Mouse (Mus musculus): ENCODE measurements around the gene Fto.

Gene Fto

DNA sequence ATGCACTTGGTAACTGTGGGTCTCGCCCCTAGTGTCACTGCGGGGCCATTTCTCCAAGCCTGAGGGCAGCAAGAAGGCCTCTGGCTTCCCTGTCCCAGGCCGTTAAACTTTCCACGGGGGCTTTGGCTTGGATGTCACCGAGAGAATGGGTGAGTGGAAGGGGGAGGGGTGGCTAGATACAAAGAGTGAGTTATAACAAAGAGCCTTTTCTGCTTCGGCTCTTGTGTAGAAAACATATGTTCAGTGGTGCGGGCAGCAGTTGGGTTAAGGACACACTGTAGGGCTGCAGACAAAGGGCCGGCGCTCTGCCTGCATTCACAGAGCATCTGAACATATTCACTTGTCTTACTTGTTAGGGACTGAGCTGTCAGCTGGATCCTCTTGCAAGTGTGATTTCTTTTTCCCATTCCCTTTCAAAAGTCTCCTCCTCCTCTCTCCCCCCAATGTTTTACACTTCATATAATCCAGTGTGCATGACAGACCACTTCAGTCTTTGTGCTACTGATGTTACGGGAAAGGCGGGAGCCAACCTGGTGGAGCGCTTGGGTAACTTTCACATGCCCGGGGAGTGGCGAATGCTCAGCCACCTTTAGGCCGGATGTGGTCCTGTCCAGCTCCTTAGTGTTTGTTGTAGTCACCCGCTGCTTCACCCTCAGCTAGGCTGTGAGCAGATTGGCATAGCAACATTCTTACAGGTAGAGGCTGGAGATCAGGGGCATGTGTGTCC lies 201.6 kb downstream of the Fto start:
- in situ Hi-C loops (cut with MboI, MseI): loop anchor here (25.0 kb wide), 1 partner anchor 522 kb away; no protein-coding TSS in a partner anchor

DNA sequence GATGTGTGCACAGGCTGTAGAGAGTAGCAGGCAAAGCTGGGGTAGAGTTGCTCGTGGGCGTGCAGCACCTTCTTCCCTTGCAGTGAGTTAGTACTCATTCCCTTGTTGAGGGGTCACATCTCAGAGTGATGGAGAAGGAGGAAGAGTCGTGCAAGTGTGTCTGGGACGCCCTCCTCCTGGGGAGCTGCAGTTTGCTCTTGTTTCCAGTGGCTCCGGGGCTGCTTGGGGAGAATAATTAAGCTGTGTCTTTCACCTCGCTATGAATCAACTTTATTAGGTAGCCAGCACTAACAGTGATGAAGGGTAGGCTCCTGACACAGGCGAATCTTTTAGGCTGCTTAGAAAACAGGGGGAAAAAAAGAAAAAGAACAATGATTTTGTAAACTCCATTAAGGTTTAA lies 203.1 kb downstream of the Fto start:
- in situ Hi-C loops (cut with MboI, MseI): loop anchor here (25.0 kb wide), 1 partner anchor 521 kb away; no protein-coding TSS in a partner anchor

DNA sequence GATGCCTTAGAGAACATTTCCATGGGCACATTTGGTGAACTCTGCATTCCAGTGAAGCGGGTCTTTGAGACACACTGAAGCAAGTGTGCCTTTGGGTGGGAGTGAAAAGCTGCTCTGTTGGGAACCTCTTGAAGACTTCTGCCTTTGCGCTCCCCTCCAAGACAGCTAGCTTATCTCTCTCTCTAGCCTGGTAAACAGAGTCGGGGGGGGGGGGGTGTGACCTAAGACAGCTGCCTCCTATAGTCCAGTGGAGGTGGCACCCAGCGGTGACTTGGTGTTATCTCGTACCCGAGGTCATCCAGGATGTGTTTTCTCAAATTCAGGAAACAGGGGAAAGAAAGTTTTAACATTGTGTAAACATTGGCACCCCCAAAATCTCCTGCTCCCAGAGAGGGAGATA lies 204.8 kb downstream of the Fto start:
- in situ Hi-C loops (cut with MboI, MseI): loop anchor here (25.0 kb wide), 1 partner anchor 519 kb away; no protein-coding TSS in a partner anchor

DNA sequence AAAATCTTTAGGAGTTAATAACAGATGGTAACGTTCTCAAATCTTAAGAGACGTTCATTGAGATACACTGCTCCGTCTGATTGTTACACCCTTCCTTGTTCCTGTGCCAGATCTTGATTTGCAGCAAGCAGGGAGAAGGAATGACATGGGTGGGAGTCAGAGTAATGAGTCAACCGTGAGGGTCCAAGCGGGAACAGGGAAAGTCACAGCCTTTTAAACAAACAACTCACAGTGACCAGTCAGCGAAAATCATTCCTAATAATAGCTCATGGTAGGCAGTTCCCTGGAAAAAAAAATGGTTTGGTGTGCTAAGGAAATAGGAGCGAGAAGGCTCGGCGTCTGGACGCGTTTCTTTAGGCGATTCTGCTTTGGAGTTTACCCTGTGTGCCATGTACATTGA lies 208.9 kb downstream of the Fto start:
- in situ Hi-C loops (cut with MboI, MseI): loop anchor here (10.0 to 25.0 kb wide), 2 partner anchors 263 to 515 kb away; no protein-coding TSS in a partner anchor

DNA sequence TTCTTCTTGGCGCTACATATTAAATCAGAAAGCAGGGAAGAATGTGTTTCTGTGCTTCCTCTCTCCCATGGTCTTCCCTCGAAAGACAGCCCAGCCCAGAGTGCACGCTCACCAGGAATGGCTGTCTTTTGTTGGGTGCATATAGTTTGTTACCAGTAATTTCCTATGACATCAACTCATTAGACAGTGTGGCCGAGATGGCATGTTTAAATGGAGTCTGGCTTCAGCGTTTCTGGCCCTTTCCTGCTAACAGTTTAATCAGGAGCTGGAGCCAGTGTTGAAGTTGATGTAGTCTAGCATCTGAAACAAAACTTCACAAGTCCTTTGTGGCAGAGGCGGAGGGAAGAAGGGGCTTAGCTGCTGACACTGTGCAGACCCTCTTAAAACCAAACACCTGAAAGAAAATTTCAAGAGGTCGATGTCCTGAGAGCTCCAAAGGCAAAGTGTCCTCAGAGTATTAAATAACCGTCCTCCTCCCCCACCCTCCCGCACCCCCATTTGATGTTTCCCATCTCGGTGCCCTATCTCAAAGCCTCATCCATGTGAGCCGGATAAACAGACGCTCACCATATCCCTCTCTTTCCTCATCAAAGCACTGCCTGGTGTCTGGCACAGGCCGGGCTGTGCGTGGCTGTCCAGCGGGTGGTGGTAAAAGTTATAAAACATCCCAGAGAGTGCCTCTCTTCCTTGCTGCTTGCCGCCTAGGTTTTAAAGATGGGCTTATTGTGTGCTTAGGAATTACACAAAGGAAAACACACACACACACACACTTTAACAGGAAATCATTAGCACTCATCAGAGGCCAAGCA lies 210.9 kb downstream of the Fto start:
- in situ Hi-C loops (cut with MboI, MseI): loop anchor here (10.0 to 25.0 kb wide), 2 partner anchors 261 to 513 kb away; no protein-coding TSS in a partner anchor

DNA sequence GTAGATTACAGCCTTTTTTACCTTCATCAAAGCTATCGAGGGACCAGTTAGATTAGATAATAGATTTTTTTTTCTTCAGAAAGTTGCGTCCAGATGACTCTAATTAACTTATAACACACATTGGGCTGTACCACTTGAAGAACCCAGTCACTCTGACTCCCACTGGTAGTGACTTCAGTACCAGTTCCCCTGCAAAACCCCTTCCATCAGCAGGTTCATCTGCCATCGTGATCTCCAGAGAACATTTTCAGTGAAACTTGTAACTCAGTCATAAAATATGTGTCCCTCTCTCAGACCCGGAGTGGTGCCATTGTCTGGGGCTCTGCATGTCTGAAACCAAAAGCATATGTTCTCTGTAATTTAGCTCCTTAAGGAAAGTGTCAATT lies 211.5 kb downstream of the Fto start:
- in situ Hi-C loops (cut with MboI, MseI): loop anchor here (10.0 to 25.0 kb wide), 3 partner anchors 260 to 812 kb away; no protein-coding TSS in a partner anchor

DNA sequence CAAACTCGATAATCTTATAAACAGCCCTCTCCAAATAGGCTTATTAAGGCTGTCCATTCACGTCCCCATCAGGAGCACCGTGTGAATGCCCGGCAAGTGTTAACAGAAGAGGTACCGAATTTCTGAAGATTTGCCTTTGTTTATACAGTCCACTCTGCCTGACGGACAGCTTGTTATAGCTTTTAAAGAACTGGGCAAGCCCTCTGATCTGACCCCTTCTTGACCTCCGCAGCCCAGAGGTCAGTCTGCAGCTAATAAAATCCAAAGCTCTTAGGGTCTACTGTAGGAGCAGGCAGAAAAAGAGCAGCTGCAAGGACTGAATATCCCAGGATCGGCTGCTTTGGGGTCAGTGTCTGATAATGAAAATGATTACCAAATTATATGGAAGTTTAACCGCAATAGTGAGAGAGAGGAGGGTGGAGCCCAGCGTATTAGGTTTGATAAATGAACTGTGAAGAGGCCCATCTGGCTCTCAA lies 212.1 kb downstream of the Fto start:
- in situ Hi-C loops (cut with MboI, MseI): loop anchor here (10.0 to 25.0 kb wide), 2 partner anchors 259 to 812 kb away; no protein-coding TSS in a partner anchor

DNA sequence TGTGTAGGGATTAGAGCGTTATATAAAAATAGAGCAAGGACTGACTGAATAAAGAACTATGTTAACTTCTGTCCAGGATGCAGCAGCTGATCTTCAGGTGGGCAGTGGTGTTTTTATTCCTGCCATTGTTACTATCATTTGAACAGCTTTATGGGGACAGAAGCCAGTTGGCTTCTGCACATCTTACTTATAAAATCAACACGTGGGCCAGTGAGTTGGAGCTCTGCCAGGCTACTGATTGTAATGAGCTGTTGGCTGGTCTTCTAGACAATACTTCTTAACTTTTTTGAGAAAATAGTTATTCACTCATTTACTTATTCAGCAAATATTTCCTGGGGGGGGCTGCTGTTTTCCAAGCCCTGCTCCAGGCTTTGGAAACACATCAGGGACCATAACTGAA lies 215.6 kb downstream of the Fto start:
- in situ Hi-C loops (cut with MboI, MseI): loop anchor here (10.0 to 25.0 kb wide), 2 partner anchors 256 to 808 kb away; no protein-coding TSS in a partner anchor

DNA sequence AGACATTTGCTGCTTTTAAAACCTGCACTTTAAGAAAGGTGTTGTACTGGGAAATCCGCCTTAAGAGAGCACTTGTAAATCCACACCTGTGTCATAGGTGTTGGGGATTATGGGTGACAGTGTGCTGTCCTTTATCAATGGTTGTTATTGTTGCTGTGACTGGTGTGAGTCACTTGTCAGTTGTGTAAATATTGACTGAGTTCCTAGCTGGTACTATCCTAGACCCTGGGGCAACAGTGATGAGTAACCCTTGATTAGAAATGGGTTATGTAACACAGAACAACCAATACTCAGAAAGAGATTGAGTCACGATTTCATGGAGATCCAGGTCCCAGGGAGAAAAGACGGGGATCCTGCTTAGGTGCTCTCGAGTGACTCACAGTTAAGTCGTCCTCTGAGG lies 216.4 kb downstream of the Fto start:
- in situ Hi-C loops (cut with MboI, MseI): loop anchor here (10.0 to 25.0 kb wide), 2 partner anchors 255 to 808 kb away; no protein-coding TSS in a partner anchor

DNA sequence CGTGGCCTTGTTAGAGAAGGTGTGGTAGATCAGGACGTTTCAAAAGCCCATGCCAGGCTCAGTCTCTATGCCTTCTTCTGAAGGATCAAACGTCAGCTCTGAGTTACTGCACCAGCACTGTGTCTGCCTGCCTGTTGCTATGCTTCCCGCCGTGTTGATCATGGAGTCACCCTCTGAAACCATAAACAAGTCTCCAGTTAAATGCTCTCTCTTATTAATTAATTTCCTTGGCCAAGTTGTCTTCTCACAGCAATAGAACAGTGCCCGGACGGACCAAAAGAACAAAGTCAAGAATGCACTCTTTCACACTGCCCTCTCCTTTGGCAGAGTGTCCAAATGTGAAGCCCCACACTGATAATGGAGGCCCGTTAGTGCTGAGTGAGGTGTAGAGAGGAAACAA lies 217.3 kb downstream of the Fto start:
- in situ Hi-C loops (cut with MboI, MseI): loop anchor here (25.0 kb wide), 1 partner anchor 807 kb away; no protein-coding TSS in a partner anchor

DNA sequence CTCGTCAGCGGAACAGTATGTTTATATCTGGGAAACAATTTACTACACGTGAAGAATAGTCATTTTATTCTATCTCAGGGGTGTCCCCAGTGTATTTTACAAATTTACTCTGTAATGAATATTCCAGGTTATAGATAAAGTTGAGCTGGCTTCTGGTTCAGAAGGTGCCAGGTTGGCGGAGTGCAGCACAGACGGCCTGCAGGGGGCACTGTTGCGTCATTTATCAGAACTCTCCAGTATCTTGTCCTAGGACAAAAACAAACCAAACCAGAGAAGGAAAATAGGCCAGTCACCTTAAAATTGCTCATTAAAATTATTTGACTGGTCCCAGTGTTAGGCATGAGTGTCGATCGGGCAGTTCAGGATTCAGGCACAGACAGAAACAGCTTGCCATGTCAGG lies 218.6 kb downstream of the Fto start:
- in situ Hi-C loops (cut with MboI, MseI): loop anchor here (25.0 kb wide), 1 partner anchor 805 kb away; no protein-coding TSS in a partner anchor

DNA sequence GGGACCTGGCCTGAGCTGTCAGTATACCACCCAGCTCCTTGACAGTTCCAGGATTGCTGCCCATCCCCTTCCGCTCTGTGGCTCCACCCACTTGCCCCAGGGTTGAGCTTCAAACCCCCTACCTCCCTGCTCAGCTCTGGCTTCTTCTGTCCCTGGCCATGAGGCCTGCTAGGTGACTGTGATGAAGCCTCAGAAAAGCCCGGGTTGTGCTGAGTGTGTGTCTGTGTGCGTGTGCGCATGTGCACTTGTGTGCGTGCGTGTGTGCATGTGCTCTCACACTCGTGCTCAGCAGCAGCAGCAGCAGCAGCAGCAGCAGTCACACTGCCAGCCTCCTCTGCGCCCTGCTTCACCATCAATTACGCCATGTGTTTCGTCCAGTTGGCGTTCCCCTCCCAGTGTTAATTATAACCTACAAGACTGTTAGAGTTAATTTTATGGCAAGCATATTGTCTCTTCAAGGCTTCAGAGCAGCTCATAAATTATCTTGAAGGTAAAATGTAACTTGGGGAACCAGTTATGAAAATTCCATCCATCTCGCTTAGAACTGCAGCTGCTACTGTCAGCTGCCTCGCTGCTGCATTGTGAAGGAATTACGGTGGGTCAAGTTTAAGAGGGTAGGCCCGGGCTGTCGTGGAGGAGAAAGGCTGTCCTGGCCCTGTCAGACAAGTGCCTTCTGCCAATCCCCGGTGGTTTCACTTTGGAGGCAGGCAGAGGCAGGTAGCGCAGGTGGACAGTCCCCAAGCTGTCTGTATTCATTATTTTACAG lies 219.5 kb downstream of the Fto start:
- in situ Hi-C loops (cut with MboI, MseI): loop anchor here (25.0 kb wide), 1 partner anchor 804 kb away; no protein-coding TSS in a partner anchor

DNA sequence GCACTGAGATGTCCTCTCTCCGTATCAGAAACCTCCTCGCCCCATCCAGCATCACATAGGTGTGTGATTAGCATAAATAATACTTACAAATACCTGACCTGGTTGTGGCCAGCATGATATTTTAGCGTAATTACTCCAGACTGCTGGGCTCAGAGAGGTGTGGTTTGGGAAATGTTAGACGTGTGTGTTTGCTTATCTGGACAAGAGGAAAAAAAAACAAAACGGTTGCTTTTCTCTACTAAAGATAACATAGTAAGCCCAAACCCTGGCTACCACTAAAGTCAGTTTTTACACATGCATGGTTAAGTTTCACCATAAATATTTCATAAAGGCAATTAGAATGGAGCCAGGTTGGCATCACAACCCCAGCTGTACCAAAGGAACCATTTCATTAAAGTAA lies 221.4 kb downstream of the Fto start:
- in situ Hi-C loops (cut with MboI, MseI): loop anchor here (25.0 kb wide), 1 partner anchor 803 kb away; no protein-coding TSS in a partner anchor

DNA sequence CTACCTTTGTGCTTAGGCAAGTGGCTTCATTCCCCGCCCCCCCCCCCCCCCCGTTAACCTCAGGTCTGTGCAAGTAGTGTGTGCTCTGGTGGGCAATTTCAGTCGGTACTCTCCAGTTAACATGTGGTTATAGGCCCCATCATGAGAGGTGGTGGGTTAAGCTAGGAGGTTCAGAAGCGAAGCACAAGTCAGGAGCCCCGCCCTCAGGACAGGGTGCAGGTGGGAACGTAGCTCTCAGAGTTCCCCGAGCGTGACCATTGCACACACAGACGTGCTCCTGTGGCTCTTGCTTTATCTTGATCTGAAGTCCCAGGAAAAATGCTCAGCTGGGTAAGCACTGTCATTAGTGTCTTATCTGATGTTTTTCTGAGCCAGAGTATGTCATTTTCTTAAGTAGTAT lies 224.8 kb downstream of the Fto start:
- in situ Hi-C loops (cut with MboI, MseI): loop anchor here (25.0 kb wide), 1 partner anchor 799 kb away; no protein-coding TSS in a partner anchor

DNA sequence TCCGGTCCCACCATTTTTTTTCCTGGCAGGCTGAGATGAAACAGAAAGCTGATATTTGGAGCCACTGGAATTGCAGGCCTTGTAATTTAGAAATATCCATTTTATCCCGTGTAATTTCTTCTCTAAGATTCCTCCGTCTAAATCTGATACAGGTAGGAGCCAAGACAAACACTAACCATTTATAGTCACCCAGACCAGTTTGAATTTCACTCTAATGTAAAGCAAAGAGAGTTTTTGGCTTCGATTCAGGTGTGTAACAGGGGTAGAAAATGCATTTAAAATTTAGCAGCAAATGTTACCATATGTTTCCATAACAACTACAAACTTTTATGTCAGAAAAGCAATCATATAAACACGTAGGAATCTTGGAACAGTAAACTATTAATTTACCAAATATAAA lies 225.6 kb downstream of the Fto start:
- in situ Hi-C loops (cut with MboI, MseI): loop anchor here (25.0 kb wide), 1 partner anchor 798 kb away; no protein-coding TSS in a partner anchor

DNA sequence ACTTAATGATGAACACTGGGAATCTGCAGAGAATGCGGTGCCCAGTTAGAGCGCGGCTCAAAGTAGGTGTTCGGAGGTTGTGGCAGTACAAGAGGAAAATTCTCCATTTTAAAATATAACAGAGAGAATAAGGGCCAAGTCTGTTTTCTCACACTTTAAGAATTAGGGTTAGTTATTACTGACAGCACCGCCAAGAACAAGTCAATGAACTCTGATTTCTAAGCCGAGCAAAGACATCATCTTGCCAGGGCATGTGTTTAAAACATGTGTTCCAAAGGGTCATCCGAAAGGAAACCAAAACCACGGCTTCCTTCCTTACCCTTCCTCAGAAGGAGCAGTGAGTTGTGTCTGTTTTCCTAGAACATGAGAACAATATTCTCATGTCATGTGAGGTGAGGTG lies 226.3 kb downstream of the Fto start:
- in situ Hi-C loops (cut with MboI, MseI): loop anchor here (25.0 kb wide), 1 partner anchor 798 kb away; no protein-coding TSS in a partner anchor

DNA sequence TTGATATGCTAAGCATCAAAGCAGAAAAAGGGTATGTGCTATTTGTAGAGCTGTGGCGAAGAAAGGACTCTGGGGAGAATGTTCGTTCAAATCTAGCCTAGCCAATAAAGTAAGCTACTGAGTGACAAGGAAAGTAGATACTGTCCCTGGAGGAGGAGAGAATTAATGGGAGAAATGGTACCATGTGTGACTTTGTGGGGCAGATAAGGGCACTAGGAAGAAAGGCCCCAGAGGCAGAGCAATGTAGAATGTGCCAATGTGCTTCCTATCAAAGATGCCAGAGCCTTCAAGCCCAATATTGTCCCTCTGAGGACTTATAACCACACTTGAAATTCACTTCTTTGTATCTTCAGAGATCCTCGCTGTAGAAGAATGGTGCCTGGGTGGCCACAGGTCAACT lies 227.9 kb downstream of the Fto start:
- in situ Hi-C loops (cut with MboI, MseI): loop anchor here (25.0 kb wide), 1 partner anchor 796 kb away; no protein-coding TSS in a partner anchor

DNA sequence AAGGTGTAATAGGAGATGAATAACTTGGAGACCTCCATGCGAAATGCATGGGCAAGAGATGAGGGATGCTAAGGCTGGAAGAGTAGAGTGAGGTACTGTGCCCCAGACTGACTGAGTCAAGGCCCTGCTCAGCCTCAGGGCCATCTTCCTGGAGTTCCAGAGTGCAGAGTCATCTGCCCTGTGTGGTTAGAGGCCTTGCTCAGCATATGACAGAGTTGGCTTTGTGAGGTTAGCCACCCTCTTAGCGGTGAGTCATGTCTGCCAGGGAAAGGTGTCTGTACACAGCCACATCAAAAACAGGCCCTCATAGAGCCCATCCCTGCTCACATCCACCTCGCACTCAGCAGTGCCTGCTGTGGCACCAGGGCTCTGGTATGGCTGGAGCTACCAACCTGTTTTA lies 232.2 kb downstream of the Fto start:
- in situ Hi-C loops (cut with MboI, MseI): loop anchor here (25.0 kb wide), 1 partner anchor 792 kb away; no protein-coding TSS in a partner anchor

DNA sequence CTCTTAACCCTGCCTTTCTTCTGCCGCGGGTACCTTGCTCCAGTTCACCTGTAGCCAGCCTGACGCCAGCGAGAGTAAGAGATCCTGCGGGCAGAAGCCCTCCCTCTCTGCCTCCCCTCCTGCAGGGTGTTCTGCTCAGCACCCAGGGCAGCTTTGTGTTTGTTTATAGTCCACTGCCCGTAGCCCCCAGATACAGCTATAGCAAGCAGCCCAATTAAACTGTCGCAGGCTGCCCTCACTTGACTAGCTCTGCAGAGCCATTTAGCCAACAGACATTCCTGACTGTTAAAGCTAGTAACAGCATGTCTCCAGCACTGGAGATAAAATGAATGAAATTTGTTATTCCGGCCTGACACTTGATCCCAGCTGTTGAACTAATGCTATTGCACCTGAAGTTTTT lies 233.3 kb downstream of the Fto start:
- in situ Hi-C loops (cut with MboI, MseI): loop anchor here (25.0 kb wide), 1 partner anchor 791 kb away; no protein-coding TSS in a partner anchor

DNA sequence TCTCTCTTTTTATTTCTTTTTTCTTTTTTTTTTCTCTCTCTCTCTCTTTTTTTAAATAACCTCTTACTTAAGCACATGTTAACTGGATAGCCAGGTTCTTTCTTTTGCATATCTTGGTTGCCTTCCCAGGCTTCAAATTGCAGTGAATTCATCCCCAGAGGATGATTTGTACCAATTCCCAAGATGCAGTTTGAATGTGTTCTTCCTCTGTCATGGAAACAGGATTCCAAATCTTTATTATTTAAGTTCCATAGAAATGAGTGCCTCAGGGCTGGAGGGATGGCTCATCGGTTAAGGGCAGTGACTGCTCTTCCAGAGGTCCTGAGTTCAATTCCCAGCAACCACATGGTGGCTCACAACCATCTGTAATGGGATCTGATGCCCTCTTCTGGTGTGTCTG lies 236.8 kb downstream of the Fto start:
- in situ Hi-C loops (cut with MboI, MseI): no loop called here

All from T-helper 2 cell (primary cell).